Mouse (Mus musculus): ENCODE data around the gene Polh.

Polh gene

DNA sequence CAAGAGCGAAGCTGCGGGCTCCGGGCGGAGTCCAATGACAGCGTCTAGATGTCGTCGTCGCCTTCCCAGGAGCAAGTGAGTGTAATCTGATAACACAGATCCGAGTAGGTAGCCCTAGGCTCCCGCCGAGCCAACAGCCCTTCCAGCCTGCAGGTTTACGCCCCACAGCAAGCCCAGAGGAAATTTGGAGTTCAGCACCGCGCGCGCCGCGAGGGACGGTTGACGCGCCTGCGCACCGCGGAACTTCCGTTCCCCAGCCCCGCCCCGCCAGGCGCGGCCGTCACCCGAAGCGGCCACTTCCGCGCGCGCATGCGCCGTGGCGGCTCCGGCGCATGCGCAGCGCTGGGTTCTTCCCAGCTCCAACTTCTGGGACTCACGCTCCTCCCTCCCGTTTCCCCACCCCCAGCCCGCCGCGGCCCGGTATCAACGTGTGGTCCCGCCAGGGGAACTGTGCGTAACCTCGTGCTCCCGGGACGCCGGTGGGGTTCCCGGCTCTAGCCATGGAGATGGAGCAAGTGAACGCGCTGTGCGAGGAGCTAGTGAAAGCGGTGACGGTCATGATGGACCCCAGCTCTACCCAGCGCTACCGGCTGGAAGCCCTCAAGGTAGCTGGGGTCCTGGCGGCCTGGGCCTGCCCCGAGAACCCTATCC is at the start of gene Polh, which contains the start of gene Xpo5:
TSS of gene Polh (minus strand) at position 225 of the 651 bp plus-strand sequence.
TSS of gene Xpo5 (plus strand) at position 362 of the 651 bp plus-strand sequence.
- peak; percentile 95 for ATAC-seq (ENCODE audit: low TSS enrichment)

DNA sequence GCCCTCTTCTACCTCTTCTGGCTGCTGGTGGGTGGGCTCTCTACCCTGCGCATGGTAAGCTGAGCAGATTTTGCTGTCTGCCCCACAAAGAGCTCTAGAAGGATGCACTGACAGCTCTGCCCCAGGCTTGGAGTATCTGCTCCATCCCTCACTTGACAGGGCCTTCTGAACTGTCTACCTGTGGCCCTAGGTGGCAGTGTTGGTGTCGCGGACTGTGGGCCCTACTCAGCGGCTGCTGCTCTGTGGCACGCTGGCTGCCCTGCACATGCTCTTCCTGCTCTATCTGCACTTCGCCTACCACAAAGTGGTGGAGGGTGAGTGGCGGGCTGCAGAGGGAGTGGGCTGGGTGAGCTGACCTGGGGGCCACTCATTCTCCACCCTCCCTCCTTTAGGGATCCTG is 48.7 kb upstream of the Polh start:
- no peak for ATAC-seq (ENCODE audit: low TSS enrichment)

DNA sequence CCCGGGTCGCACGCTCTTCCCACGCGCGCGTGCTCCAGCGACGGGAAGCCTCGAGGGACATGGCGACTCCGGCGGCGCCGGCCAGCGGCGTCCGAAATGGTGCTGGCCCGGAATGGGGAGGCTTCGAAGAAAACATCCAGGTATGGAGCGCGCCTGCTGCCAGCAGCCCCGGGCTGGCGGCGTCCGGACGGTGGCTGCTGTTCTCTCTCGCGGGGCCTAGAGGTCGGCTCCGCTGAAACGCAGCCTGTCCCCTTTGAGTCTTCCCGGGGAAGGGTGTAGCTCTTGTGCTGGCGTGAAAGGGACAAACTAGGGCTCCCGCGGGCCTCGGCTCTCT is 45.7 kb upstream of the Polh start:
- peak; percentile 28; the same call in 1 of the 2 replicates for ATAC-seq (ENCODE audit: low TSS enrichment)

DNA sequence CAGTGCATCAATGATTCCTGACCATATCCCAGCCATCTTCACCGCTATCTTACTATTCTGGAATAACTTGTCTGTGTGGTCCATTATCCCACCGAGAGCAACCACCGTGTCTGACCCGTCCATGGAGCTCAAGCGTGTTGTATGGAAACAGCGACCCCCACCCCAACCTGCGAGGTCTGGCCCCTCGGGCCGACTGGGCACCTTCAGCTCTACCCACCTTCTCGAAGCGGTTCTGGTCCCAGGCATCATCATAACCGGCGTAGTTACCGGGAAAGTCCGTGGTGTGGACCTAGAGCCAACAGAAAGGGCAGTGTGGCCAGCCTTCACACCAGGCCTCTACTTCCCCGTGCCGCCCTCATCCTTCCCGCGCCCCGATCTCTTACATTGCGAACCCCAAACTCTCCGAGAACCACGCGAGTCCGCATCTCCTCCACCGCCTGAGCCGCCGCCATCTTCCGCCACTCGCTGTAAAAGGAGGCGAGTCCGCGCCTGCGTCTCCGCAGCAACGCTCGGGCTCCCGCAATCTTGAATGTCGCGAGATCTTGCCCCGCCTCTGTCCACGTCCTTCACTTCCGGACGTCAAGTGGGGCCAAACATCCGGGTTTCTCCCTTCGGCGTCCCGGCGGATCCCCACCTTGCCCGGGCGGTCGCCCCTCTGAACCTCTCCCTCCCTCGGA is 45.2 kb upstream of the Polh start, which contains the start of the genes Polr1c and Yipf3:
TSS of gene Polr1c (minus strand) at position 543 of the 677 bp plus-strand sequence.
TSS of gene Yipf3 (plus strand) at position 569 of the 677 bp plus-strand sequence.
- peak; percentile 88 for ATAC-seq (ENCODE audit: low TSS enrichment)

DNA sequence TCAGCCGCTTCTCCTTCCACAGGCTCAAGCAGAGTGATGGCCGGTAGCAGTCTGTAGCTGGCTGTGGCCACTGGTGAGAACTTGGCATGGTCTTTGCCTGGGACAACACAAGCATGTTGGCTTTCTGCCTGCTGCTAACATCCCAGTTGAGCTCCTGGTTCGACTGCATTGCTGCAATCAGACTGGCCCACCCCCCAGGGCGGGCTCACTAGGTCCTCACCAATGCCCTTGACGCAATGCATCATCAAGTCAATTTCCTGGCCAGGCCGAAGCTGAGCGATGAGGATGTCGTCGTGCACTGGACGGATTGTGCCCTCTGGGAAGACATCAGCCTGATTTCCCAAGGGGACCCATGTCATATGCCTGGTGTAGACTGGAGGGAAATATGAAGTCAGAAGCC is 42.1 kb upstream of the Polh start:
- ATAC-seq (ENCODE audit: low TSS enrichment): no peak

DNA sequence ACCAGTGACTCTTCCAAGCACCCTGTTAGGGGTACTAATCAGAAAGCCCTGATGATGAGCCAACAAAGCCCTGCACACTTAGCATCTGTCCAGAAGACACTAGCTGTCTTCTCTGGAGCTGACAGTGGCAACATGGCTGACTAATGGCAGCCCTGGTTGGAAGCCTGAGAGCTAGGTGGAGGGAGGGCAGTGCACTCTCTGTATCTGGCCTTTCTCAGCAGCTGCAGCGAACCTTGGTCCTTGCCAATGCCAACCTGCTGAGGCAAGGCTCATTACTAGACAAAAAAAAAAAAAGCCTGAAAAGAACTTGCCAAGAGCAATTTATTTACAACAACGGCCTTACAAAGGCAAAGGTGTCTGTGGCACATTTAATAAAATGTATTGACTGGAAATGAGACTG is 41.2 kb upstream of the Polh start:
- no peak for ATAC-seq (ENCODE audit: low TSS enrichment)

DNA sequence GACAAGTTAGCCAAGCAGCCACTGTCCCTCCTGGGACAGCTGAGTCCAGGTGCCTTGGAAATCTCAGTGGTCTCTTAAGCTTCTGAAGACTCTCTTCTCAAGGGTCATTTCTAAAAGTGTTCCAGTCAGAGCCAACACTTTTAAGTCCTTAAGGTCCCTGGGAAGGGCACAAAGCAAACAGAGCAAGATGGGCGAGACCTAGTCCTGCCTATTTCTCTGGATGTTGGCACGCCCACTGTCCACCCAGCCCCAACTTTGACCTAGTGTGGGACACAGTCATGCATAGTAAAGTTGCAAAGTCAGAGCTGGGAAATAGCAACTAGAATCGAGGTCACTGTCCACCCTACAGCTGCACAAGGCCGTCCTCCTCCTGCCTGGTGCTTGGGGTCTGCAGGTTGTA is 40.5 kb upstream of the Polh start:
- ATAC-seq (ENCODE audit: low TSS enrichment): no peak

DNA sequence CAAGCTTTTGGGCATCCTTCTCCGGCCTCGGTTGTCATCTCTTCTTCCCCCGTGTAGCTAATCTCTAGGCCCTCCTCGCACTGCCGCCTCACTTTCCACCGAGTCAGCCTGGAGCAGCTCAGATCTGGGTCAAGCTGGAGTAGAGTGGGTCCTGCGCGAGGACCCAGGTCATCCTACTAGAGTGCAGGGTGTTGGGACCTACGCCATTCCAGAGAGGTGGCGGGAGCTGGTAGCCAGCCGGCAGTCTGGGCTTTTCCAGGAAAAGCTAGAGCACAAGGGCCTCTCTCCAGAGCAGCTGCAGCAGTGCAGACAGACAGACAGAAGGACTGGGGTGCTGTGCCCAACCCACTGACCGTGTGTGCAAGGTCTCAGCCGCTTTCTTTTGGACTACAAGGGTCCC is 39.8 kb upstream of the Polh start:
- ATAC-seq (ENCODE audit: low TSS enrichment): no peak

DNA sequence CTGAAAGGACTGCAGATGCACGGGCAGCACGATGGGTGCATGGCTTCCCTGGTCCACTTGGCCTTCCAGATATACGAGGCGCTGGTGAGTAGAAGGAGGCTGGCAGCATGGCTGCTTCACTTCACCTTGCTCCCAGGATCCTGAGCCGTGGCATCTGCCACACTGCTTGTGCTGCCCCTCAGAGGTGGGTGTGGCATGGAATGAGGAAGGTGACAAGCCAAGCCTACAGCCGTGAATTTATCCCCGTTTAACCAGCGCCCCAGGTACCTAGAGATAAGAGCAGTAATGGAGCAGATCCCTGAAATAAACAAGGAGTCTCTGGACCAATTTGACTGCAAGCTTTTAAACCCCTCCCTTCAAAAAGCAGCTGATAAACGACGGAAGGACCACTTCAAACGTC is 39.0 kb upstream of the Polh start:
- ATAC-seq (ENCODE audit: low TSS enrichment): no peak

DNA sequence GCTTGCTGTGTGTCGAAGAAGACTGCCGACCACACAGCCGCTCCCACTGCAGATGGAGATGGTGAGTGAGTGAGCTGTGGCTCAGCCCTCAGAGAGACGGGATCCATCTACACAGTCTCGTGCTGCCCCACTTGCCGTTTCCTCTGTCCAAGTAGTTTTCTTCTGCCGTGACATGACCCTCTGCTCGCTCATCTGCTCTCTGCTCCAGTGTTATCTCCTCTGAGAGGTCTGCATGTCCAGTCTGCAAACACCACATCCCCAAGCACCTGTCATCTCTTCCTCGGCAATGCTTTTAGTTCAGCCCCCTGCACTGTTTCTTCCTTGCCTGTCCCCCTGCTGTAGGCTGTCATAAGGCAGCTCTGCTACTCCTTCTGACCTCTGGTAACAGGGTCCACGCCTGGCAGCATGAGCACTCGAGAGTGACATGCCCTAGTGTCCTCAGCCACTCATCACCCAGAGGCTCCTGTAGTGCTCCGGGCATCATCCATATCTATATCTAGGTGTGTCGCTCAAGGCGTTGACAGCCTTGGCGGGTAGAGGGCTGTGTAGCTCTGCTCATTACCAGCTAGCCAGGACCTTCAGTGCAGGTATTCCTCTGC is 37.2 kb upstream of the Polh start:
- ATAC-seq (ENCODE audit: low TSS enrichment): no peak

DNA sequence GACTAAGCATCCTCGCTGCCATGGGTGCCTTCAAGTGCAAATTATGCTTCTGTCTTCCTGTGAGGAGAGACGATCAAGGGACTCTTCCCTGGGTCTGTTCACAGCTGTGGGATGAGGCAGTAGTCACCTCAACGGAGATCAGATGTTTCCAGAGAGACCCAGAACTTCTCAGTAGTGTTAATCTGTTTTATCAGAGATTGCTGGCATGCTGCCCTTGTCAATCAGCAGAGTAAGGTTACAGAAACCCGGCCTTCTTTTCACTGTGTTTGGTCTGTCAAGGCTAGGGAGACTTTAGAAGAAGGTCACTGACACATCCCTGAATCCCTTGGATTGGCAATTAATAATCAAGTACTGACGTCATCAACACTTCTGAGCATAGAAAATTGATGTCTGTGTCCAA is 35.0 kb upstream of the Polh start:
- ATAC-seq (ENCODE audit: low TSS enrichment): no peak

DNA sequence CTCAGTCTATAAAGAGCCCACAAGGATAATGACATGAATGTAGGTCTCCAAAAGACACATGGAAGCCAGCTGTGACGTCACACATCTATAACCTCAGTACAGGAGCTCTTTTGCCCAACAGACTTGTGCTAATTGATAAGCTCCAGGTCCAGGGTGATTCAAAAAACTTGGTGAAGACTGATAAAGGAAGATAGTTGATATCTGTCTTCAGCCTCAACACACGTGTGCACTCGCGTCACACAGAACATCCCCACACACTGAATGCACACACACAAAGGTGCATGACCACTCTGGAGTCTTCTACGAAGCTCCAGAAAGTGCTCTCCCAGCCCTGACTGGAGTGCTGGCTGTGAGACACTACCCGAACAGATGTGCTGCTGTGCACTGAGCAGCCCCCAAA is 34.6 kb upstream of the Polh start:
- ATAC-seq (ENCODE audit: low TSS enrichment): no peak

DNA sequence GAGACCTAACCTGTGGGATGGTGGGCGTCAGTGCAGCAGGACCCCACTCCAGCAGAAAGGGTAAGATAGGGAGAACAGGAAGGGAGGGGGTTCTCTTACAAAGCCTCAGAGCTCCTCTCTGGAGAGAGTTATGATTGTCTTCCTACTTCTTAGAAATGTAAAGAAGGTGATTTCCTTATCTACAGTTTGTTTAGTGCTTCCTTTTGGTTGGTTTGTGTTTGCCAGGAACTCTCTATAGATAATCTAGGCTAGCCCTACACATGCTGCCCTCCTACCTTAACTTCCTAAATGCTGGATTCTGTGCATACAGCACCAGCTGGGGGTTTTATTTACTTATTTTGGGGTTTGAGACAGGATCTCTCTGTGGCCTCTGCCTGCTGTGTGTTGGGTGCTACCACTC is 33.6 kb upstream of the Polh start:
- ATAC-seq (ENCODE audit: low TSS enrichment): no peak

DNA sequence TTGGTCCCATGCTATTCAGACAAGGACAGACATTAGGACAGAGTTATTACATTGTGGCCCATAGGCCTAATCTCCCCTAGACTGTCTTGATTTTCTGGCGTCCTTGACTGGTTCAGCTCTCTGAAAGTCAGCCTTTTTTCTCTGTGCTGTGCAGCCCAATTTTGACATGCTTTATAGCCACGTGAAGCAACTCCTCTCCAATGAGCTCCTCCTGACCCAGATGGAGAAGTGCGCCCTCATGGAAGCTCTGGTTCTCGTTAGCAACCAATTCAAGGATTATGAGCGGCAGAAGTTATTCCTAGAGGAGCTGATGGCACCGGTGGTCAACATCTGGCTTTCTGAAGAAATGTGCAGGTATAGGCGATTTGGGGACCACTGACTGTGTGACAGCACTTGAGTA is 25.1 kb upstream of the Polh start:
- ATAC-seq (ENCODE audit: low TSS enrichment): no peak

DNA sequence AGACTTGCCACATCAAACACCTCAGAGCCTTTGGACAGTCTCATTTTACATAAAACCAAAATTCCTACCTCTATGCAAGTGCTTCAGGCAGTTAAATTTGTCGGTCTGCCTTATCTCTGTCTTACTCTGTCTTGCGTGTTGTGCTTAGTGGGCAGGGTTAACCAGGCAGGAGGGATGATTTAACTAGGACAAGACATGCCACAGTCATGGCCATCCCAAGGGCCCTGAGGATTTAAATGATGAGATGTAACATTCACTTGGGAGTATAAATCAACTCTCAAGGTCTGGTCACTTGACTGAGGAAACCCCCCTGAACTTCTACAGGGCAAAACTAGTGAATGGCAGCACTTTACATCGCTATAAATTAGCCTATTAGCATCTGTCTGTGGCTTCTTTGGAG is 19.2 kb upstream of the Polh start:
- no peak for ATAC-seq (ENCODE audit: low TSS enrichment)

DNA sequence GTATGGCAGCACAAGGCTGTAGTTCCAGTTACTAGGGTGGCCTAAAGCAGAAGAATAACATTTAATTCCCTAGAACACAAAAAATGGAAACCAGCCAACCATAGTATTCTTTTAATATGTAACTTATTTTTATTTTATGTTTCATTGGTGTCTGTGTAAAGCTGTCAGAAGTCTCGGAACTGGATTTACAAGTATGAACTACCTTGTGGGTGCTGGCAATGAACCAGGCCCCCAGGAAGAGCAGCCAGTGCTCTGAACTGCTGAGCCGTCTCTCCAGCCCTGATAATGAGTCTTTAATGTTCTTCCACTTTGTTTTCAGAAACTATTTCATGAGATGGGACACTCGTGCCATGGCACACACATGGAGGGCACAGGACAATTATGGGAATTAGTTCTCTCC is 8.1 kb upstream of the Polh start:
- ATAC-seq (ENCODE audit: low TSS enrichment): no peak

DNA sequence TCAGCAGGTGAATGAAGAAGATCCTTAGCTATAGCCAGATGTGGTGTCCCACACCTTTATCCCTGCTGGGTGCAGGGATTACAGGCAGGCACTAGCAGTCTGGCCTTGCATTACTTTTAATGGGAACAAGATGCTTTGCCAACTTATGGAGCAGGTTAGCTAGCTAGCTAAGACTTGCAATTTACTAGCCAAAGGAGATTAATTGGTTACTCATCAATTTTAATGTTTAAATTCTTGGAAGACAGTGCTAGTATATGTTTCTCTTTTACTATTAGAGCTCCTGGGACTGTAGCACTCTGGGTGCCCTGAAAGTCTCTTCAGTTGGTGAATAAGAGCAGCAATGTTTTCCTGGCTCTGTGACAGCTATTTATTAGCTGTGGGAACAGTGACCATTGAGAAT is 4.2 kb upstream of the Polh start:
- ATAC-seq (ENCODE audit: low TSS enrichment): no peak

DNA sequence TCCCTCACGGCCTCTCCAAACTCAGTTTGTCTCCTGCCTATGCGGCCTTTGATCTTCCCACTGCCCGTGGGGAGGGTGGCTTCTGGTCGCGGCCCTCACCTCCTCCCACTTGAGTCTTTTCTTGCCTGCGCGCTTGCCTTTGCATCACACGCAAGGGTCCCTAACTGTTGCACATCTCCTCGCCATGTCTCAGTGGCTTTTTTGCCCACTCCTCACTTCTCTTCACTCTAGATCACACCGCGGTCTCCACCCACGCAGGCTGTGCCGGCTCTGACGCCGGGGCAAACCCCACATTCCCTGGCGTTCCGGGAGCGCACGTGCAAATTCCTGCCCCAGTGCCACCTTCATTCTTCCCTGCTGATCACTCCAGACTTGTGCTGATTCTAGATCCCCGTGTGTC is 633 bp upstream of the Polh start:
- ATAC-seq (ENCODE audit: low TSS enrichment): peak; percentile 38; the same call in 1 of the 2 replicates

DNA sequence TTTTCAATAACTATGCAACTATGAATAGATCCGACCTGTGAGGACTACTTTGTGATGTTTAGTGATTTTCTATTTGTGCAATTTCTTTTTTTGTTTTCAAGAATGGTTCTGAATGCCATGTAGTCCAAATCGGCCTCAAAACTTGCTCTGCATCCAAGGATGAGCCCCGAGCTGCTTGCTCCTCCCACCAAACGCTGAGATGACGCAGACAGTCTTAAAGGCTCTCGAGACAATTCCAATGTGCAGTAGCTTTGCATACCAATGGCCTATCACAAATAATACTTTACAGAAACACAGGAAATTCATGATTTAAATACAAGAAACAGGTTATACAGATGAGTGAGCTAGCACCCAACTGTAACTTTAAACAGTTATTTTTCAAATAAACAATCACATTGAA is 1.3 kb downstream of the Polh start:
- ATAC-seq (ENCODE audit: low TSS enrichment): no peak

DNA sequence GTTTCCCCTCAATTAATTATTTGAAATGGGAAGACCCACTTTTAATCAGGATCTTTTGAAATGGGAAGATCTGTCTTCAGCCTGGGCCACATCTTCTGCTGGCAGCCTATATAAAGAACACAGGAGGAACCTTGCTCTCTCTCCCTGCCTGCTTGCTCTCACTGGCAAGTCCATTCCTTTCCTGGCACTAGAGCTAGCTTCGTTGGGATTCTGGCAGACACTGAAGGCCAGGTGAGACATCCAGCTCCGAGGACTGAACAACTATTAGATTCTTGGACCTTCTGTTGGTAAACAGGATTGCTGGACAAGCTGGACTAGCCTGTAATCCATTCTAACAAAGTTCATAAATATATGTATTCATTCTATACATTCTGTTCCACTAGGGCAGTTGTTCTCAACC is 13.6 kb downstream of the Polh start:
- no peak for ATAC-seq (ENCODE audit: low TSS enrichment)

DNA sequence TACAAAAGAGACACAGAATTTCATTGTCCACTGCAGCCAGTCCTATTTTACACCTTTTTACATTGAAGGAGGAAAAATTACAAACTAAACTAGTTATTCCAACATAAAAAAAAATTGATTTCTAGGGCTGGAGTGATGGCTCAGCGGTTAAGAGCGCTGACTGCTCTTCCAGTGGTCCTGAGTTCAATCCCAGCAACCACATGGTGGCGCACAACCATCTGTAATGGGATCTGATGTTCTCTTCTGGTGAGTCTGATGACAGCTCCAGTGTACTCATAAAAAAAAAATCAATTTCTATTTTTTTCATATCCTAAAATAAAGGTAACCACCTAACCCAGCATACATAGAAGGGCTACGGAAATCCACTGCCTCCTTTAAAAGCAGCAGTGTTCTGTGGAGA is 20.2 kb downstream of the Polh start:
- no peak for ATAC-seq (ENCODE audit: low TSS enrichment)

DNA sequence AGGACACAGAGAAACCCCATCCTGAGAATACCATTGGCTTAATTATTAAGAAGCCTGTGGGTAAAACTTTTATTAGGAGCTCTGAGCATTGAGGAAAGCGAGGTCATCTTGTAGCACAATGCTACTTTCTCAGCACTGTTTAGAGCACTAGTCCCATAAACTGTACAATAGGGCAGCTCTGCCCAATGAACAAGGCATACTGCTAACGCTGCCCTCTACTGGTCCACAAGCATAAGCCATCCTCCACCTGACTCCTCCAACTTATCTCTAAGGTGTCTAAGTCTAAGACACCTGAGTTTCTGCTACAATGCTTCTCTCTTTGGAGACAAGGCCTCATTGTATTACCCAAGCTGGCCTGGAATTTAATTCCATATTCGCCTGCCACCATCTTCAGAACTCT is 31.9 kb downstream of the Polh start:
- ATAC-seq (ENCODE audit: low TSS enrichment): peak; percentile 47; the same call in 1 of the 2 replicates

DNA sequence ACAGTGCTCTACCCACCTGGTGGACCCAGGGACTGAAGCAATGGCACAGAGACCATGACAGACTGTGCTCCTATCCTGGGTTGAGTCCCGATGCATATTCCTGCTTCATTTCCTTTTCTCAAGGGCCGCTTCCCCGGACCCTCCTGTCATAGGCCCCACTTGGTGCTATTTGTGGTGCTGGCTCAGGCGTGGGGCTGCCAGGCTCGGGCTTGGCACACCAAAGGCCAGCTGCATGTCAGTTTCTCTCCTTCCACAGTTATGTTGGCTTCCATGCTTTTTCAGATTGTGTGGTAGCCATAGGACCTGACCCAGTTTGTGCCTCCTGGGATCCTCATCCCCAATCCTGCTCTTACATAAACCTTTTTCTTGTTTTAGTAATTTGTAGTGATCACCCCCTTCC is 33.7 kb downstream of the Polh start:
- no peak for ATAC-seq (ENCODE audit: low TSS enrichment)

Data from frontal cortex, adult (tissue).